Mouse (Mus musculus) stomach, postnatal 0 days (tissue): Measurements from ENCODE around the gene Ccdc3. TPM values are rescaled to one million over a fixed set of nuclear protein-coding genes. Genes with fewer than 3 reads are reported as not detected.

Experiments used
- ATAC-seq: fragments of 200-750 bp; cut with Nextera tagmentation; 2 replicates; pipeline ENCODE4 v1.8.0; 2017; ENCODE audit not compliant: low FRiP score, low TSS enrichment
- DNase-seq: peaks from one replicate; pipeline ENCODE4 v3.0.0-alpha.2; 2016; ENCODE audit warnings: low spot score
- H3K27ac ChIP-seq: fragments of 300-500 bp; sonication (generic); replicated peaks from 2 replicates; pipeline ENCODE4 v1.5.1; 2014; ENCODE audit warnings: mild to moderate bottlenecking, control low read depth
- H3K27me3 ChIP-seq: fragments of 300-500 bp; sonication (generic); 2 replicates; pipeline ENCODE4 v1.6.1; 2014; ENCODE audit warnings: low read length; ENCODE audit not compliant: control insufficient read depth, insufficient read depth
- H3K36me3 ChIP-seq: fragments of 300-500 bp; sonication (generic); 2 replicates; pipeline ENCODE4 v1.6.1; 2014; ENCODE audit warnings: low read length, mixed read lengths; ENCODE audit not compliant: control insufficient read depth, insufficient read depth
- H3K4me1 ChIP-seq: fragments of 300-500 bp; sonication (generic); replicated peaks from 2 replicates; pipeline ENCODE4 v1.6.1; 2014; ENCODE audit warnings: antibody characterized with exemption; ENCODE audit not compliant: control insufficient read depth, insufficient read depth
- H3K4me2 ChIP-seq: fragments of 300-500 bp; sonication (generic); replicated peaks from 2 replicates; pipeline ENCODE4 v1.6.1; 2014; ENCODE audit warnings: low read depth, mild to moderate bottlenecking, control low read depth, moderate library complexity
- H3K4me3 ChIP-seq: fragments of 300-500 bp; sonication (generic); 2 replicates; pipeline ENCODE4 v1.5.1; 2014; ENCODE audit warnings: low read depth, low read length, control low read depth
- H3K9ac ChIP-seq: fragments of 300-500 bp; sonication (generic); 2 replicates; pipeline ENCODE4 v1.6.1; 2014; ENCODE audit warnings: mild to moderate bottlenecking, low read length, control low read depth, mixed read lengths
- H3K9me3 ChIP-seq: fragments of 300-500 bp; sonication (generic); 2 replicates; pipeline ENCODE4 v1.6.1; 2016; ENCODE audit warnings: low read length; ENCODE audit not compliant: control insufficient read depth
- CTCF ChIP-seq: IDR thresholded peaks from 2 replicates; pipeline ENCODE4 v1.5.1; 2016; ENCODE audit warnings: antibody characterized with exemption, low read depth, mild to moderate bottlenecking, moderate library complexity
- EP300 ChIP-seq: optimal IDR thresholded peaks from 2 replicates; pipeline ENCODE3; 2016; ENCODE audit warnings: antibody characterized with exemption
- WGBS: fragments of 180-500 bp; shearing (Covaris S2); extraction: QIAGEN DNeasy Blood & Tissue Kit; methylation state at CpG from one replicate; pipeline ENCODE4 v1.1.7; 2014; 5-methylcytosine and 5-hydroxymethylcytosine counted together
- polyA plus RNA-seq: library from polyadenylated mRNA; unstranded; fragments of >200 nt; fragmentation: Nextera tagmentation; extraction: Ambion mirVana; gene quantifications from 2 replicates; pipeline ENCODE4 v1.2.1, GENCODE M21; 2015

Ccdc3 gene
- polyA plus RNA-seq, 1 experiment from 2014 or later = 24.4 TPM

GRCm38 (mm10) chr2:5214581-5214980 is 77.0 kb downstream of the Ccdc3 start:
- ATAC-seq (no peak), DNase-seq (no peak)
- WGBS = 45% methylated on average over 1 of the region's 1 CpGs
- H3K4me3 ChIP-seq = no peak overlapping the region
- H3K27me3 ChIP-seq = no peaks in the 10 kb centered on the region
- H3K4me1 ChIP-seq = no peaks in the 10 kb centered on the region
- no peak overlapping the region for H3K27ac ChIP-seq
- no peak overlapping the region for H3K4me2 ChIP-seq
- H3K9ac ChIP-seq = no peak overlapping the region
- H3K36me3 ChIP-seq = no peaks in the 10 kb centered on the region
- TF ChIP-seq EP300 (no peak), CTCF (no peak)
- H3K9me3 ChIP-seq = no peaks in the 10 kb centered on the region

- Histone ChIP-seq H3K27me3 (no peaks in the 10 kb centered on the region), H3K27ac (no peak overlapping the region), H3K4me2 (no peak overlapping the region), H3K4me1 (no peaks in the 10 kb centered on the region), H3K4me3 (no peak overlapping the region), H3K9ac (no peak overlapping the region), H3K36me3 (no peaks in the 10 kb centered on the region), H3K9me3 (no peaks in the 10 kb centered on the region)
- no peak for DNase-seq
- ATAC-seq = no peak
- TF ChIP-seq CTCF (no peak), EP300 (no peak)
- WGBS = 56% methylated on average over 9 of the region's 9 CpGs
Observed at GRCm38 (mm10) chr2:5215252-5215815, 77.8 kb downstream of the Ccdc3 start.

GRCm38 (mm10) chr2:5219206-5219605 is 81.6 kb downstream of the Ccdc3 start:
- no peak for ATAC-seq
- Histone ChIP-seq H3K9me3 (no peaks in the 10 kb centered on the region), H3K27ac (no peak overlapping the region), H3K4me2 (no peak overlapping the region), H3K36me3 (no peaks in the 10 kb centered on the region), H3K4me1 (no peaks in the 10 kb centered on the region), H3K27me3 (no peaks in the 10 kb centered on the region), H3K9ac (no peak overlapping the region), H3K4me3 (no peak overlapping the region)
- no peak for TF ChIP-seq CTCF
- no peak for TF ChIP-seq EP300
- WGBS = 59% methylated on average over 1 of the region's 1 CpGs
- DNase-seq = no peak

GRCm38 (mm10) chr2:5219847-5220375 is 82.3 kb downstream of the Ccdc3 start:
- Histone ChIP-seq H3K9ac (no peak overlapping the region), H3K27me3 (no peaks in the 10 kb centered on the region), H3K36me3 (no peaks in the 10 kb centered on the region), H3K4me2 (no peak overlapping the region), H3K27ac (no peak overlapping the region), H3K4me1 (no peaks in the 10 kb centered on the region), H3K4me3 (no peak overlapping the region), H3K9me3 (no peaks in the 10 kb centered on the region)
- TF ChIP-seq CTCF = no peak
- TF ChIP-seq EP300 = no peak
- 83% methylated on average over 1 of the region's 1 CpGs for WGBS
- DNase-seq (no peak), ATAC-seq (no peak)

GRCm38 (mm10) chr2:5222571-5222970 is 85.0 kb downstream of the Ccdc3 start:
- TF ChIP-seq CTCF (no peak), EP300 (no peak)
- no peak overlapping the region for H3K27ac ChIP-seq
- H3K9me3 ChIP-seq = no peaks in the 10 kb centered on the region
- H3K4me2 ChIP-seq = no peak overlapping the region
- WGBS = 44% methylated on average over 2 of the region's 2 CpGs
- H3K27me3 ChIP-seq = no peaks in the 10 kb centered on the region
- no peaks in the 10 kb centered on the region for H3K4me1 ChIP-seq
- no peaks in the 10 kb centered on the region for H3K36me3 ChIP-seq
- ATAC-seq = no peak
- H3K4me3 ChIP-seq = no peak overlapping the region
- H3K9ac ChIP-seq = no peak overlapping the region
- no peak for DNase-seq

GRCm38 (mm10) chr2:5236846-5237482 is 99.4 kb downstream of the Ccdc3 start:
- Histone ChIP-seq H3K4me1 (no peaks in the 10 kb centered on the region), H3K4me2 (no peak overlapping the region), H3K9ac (no peak overlapping the region), H3K27me3 (no peaks in the 10 kb centered on the region), H3K36me3 (no peaks in the 10 kb centered on the region), H3K9me3 (no peaks in the 10 kb centered on the region), H3K27ac (no peak overlapping the region), H3K4me3 (no peak overlapping the region)
- ATAC-seq (no peak), DNase-seq (no peak)
- 90% methylated on average over 3 of the region's 3 CpGs for WGBS
- TF ChIP-seq CTCF (no peak), EP300 (no peak)
